27 mouse cellular contexts compared by ENCODE assay signal in genomic region chr11:96498481-96498880, GRCm38 (mm10). TPM values are rescaled to one million over a fixed set of nuclear protein-coding genes. Genes with fewer than 3 reads are reported as not detected.
DNase-seq lines count a peak whose midpoint lies in the region; ATAC-seq and TF ChIP-seq lines count a peak whose summit lies in the region.
"Had no signal": no experiment of that assay in that cellular context is flagged by ENCODE, and none has a peak within 500 bp of the region (broad histone marks: within the 10 kb centered on the region; RNA-seq: fewer than 3 reads in every experiment).

No protein-coding gene starts in this region.

- no peak for TF ChIP-seq CTCF in midbrain, postnatal 0 days (IDR thresholded peaks at IDR 0.05)

- peak; percentile 13 for DNase-seq in intestine, embryonic 14.5 days (ENCODE audit: low spot score)
- peak; percentile 37 for DNase-seq in midbrain, embryonic 14.5 days
- DNase-seq in midbrain, postnatal 0 days (ENCODE audit: low spot score) = no peak
- peak; percentile 19 for DNase-seq in limb, embryonic 10.5 days (ENCODE audit: low spot score)
- no peak for DNase-seq in layer of hippocampus, postnatal 10 days (ENCODE audit: low spot score in 2 of 2)
- DNase-seq: cerebellum, adult 11-12 months; cerebellum, adult 8-10 months; cerebellum, postnatal 10 days; cerebellum, postnatal 36 days; embryo, embryonic 11 days; gastrocnemius, postnatal 25 days; heart, adult 18-20 months; heart, postnatal 10 days; heart, postnatal 36 days had no signal

- no peaks in the 10 kb centered on the region for H3K27me3 ChIP-seq in forebrain, embryonic 12.5 days
- no peaks in the 10 kb centered on the region for H3K27me3 ChIP-seq in forebrain, embryonic 15.5 days
- H3K27me3 ChIP-seq in intestine, embryonic 14.5 days (replicated peaks; ENCODE audit: control insufficient read depth, insufficient read depth, low read length) = no peaks in the 10 kb centered on the region
- 0 out of 2 replicates have a peak, but pooled peaks cover 2% of the 10 kb centered on the region for H3K27me3 ChIP-seq in intestine, embryonic 16.5 days (replicated peaks; ENCODE audit: control insufficient read depth, insufficient read depth, low read length)
- H3K27me3 ChIP-seq in midbrain, embryonic 14.5 days (ENCODE audit: control insufficient read depth, insufficient read depth, low read length) = no peaks in the 10 kb centered on the region; the same call in 1 of the 2 replicates
- H3K27me3 ChIP-seq in midbrain, postnatal 0 days (ENCODE audit: insufficient read depth, low read length) = no peaks in the 10 kb centered on the region
- peaks cover 23% of the 10 kb centered on the region; the same call in 1 of the 2 replicates for H3K27me3 ChIP-seq in limb, embryonic 10.5 days (ENCODE audit: low read depth, poor library complexity, severe bottlenecking)
- H3K27me3 ChIP-seq: hindbrain, embryonic 15.5 days; intestine, embryonic 15.5 days had no signal

- no peak overlapping the region for H3K4me3 ChIP-seq in forebrain, embryonic 12.5 days (replicated peaks)
- no peak overlapping the region for H3K4me3 ChIP-seq in forebrain, embryonic 15.5 days
- no peak overlapping the region for H3K4me3 ChIP-seq in intestine, embryonic 14.5 days (ENCODE audit: low read depth, low read length)
- no peak overlapping the region for H3K4me3 ChIP-seq in intestine, embryonic 16.5 days (ENCODE audit: low read length)
- no peak overlapping the region for H3K4me3 ChIP-seq in midbrain, embryonic 14.5 days (replicated peaks; ENCODE audit: low read depth, low read length)
- H3K4me3 ChIP-seq in midbrain, postnatal 0 days (ENCODE audit: low read depth, low read length) = no peak overlapping the region
- no peak overlapping the region for H3K4me3 ChIP-seq in limb, embryonic 10.5 days
- H3K4me3 ChIP-seq: embryonic facial prominence, embryonic 10.5 days; embryonic facial prominence, embryonic 13.5 days; erythroblast, embryonic 14.5 days; heart, embryonic 12.5 days; heart, embryonic 15.5 days; hindbrain, embryonic 10.5 days; hindbrain, embryonic 15.5 days; intestine, embryonic 15.5 days had no signal

- H3K4me1 ChIP-seq in forebrain, embryonic 12.5 days = peaks cover 18% of the 10 kb centered on the region
- peaks cover 13% of the 10 kb centered on the region for H3K4me1 ChIP-seq in forebrain, embryonic 15.5 days
- no peaks in the 10 kb centered on the region for H3K4me1 ChIP-seq in intestine, embryonic 14.5 days (replicated peaks; ENCODE audit: control insufficient read depth, insufficient read depth, low read length)
- H3K4me1 ChIP-seq in intestine, embryonic 16.5 days (ENCODE audit: control insufficient read depth, insufficient read depth, low read length) = no peaks in the 10 kb centered on the region
- H3K4me1 ChIP-seq in midbrain, embryonic 14.5 days (ENCODE audit: control insufficient read depth, insufficient read depth, low read length) = 0 out of 2 replicates have a peak, but pooled peaks cover 5% of the 10 kb centered on the region
- H3K4me1 ChIP-seq in midbrain, postnatal 0 days (ENCODE audit: insufficient read depth, low read length) = no peaks in the 10 kb centered on the region
- H3K4me1 ChIP-seq in limb, embryonic 10.5 days = no peaks in the 10 kb centered on the region; the same call in 1 of the 2 replicates
- H3K4me1 ChIP-seq: embryonic facial prominence, embryonic 13.5 days; intestine, embryonic 15.5 days had no signal

- no peaks in the 10 kb centered on the region for H3K9me3 ChIP-seq in forebrain, embryonic 12.5 days
- H3K9me3 ChIP-seq in forebrain, embryonic 15.5 days = no peaks in the 10 kb centered on the region
- H3K9me3 ChIP-seq in intestine, embryonic 14.5 days (ENCODE audit: control insufficient read depth, low read length) = no peaks in the 10 kb centered on the region
- H3K9me3 ChIP-seq in intestine, embryonic 16.5 days (ENCODE audit: control insufficient read depth, low read length) = no peaks in the 10 kb centered on the region
- H3K9me3 ChIP-seq in midbrain, embryonic 14.5 days (ENCODE audit: control insufficient read depth, low read length) = no peaks in the 10 kb centered on the region
- H3K9me3 ChIP-seq in midbrain, postnatal 0 days (ENCODE audit: low read length) = no peaks in the 10 kb centered on the region
- H3K9me3 ChIP-seq in limb, embryonic 10.5 days (replicated peaks) = no peaks in the 10 kb centered on the region
- H3K9me3 ChIP-seq: embryonic facial prominence, embryonic 10.5 days; embryonic facial prominence, embryonic 13.5 days; heart, embryonic 12.5 days; heart, embryonic 15.5 days; hindbrain, embryonic 10.5 days; hindbrain, embryonic 15.5 days; intestine, embryonic 15.5 days had no signal

- no peak for ATAC-seq in forebrain, embryonic 12.5 days (ENCODE audit: low FRiP score)
- no peak for ATAC-seq in forebrain, embryonic 15.5 days (replicated peaks)
- ATAC-seq in intestine, embryonic 14.5 days (replicated peaks; ENCODE audit: low FRiP score, low TSS enrichment, low read depth) = no peak
- no peak for ATAC-seq in intestine, embryonic 16.5 days
- no peak for ATAC-seq in midbrain, embryonic 14.5 days (ENCODE audit: low FRiP score, low TSS enrichment)
- no peak for ATAC-seq in midbrain, postnatal 0 days (ENCODE audit: low FRiP score)
- ATAC-seq: CD4-positive, CD25-positive, alpha-beta regulatory T cell, adult 4 months; intestine, embryonic 15.5 days had no signal

- no peak overlapping the region for H3K4me2 ChIP-seq in forebrain, embryonic 12.5 days
- H3K4me2 ChIP-seq in forebrain, embryonic 15.5 days (replicated peaks) = no peak overlapping the region
- H3K4me2 ChIP-seq in intestine, embryonic 14.5 days (ENCODE audit: low read length) = no peak overlapping the region
- no peak overlapping the region for H3K4me2 ChIP-seq in intestine, embryonic 16.5 days (ENCODE audit: low read depth, low read length)
- no peak overlapping the region for H3K4me2 ChIP-seq in midbrain, embryonic 14.5 days (ENCODE audit: low read length)
- H3K4me2 ChIP-seq in midbrain, postnatal 0 days (ENCODE audit: low read depth, low read length, poor library complexity, severe bottlenecking) = no peak overlapping the region
- H3K4me2 ChIP-seq: embryonic facial prominence, embryonic 13.5 days; heart, embryonic 12.5 days; heart, embryonic 15.5 days; hindbrain, embryonic 15.5 days; intestine, embryonic 15.5 days had no signal

- no peak overlapping the region for H3K9ac ChIP-seq in forebrain, embryonic 12.5 days
- H3K9ac ChIP-seq in forebrain, embryonic 15.5 days (replicated peaks) = no peak overlapping the region
- no peak overlapping the region for H3K9ac ChIP-seq in intestine, embryonic 14.5 days (ENCODE audit: low read length)
- H3K9ac ChIP-seq in intestine, embryonic 16.5 days (ENCODE audit: low read depth, low read length) = no peak overlapping the region
- H3K9ac ChIP-seq in midbrain, embryonic 14.5 days (replicated peaks; ENCODE audit: low read length) = no peak overlapping the region
- H3K9ac ChIP-seq in midbrain, postnatal 0 days (replicated peaks; ENCODE audit: low read length, poor library complexity, severe bottlenecking) = no peak overlapping the region
- H3K9ac ChIP-seq: embryonic facial prominence, embryonic 13.5 days; heart, embryonic 12.5 days; heart, embryonic 15.5 days; hindbrain, embryonic 15.5 days; intestine, embryonic 15.5 days had no signal

- H3K36me3 ChIP-seq in forebrain, embryonic 12.5 days (replicated peaks) = no peaks in the 10 kb centered on the region
- H3K36me3 ChIP-seq in forebrain, embryonic 15.5 days = no peaks in the 10 kb centered on the region
- H3K36me3 ChIP-seq in intestine, embryonic 14.5 days (ENCODE audit: control insufficient read depth, insufficient read depth, low read length) = no peaks in the 10 kb centered on the region
- H3K36me3 ChIP-seq in intestine, embryonic 16.5 days (ENCODE audit: control insufficient read depth, insufficient read depth, low read length) = no peaks in the 10 kb centered on the region
- no peaks in the 10 kb centered on the region for H3K36me3 ChIP-seq in midbrain, embryonic 14.5 days (ENCODE audit: control insufficient read depth, insufficient read depth, low read length)
- no peaks in the 10 kb centered on the region for H3K36me3 ChIP-seq in midbrain, postnatal 0 days (ENCODE audit: insufficient read depth, low read length)
- H3K36me3 ChIP-seq in limb, embryonic 10.5 days = no peaks in the 10 kb centered on the region
- H3K36me3 ChIP-seq: embryonic facial prominence, embryonic 10.5 days; embryonic facial prominence, embryonic 13.5 days; heart, embryonic 12.5 days; heart, embryonic 15.5 days; hindbrain, embryonic 10.5 days; hindbrain, embryonic 15.5 days; intestine, embryonic 15.5 days had no signal

- WGBS in forebrain, embryonic 12.5 days = 52% methylated on average over 8 of the region's 8 CpGs
- 51% methylated on average over 8 of the region's 8 CpGs for WGBS in forebrain, embryonic 15.5 days
- WGBS in intestine, embryonic 14.5 days = 77% methylated on average over 8 of the region's 8 CpGs
- WGBS in intestine, embryonic 16.5 days = 66% methylated on average over 8 of the region's 8 CpGs
- WGBS in midbrain, embryonic 14.5 days = 40% methylated on average over 8 of the region's 8 CpGs
- 47% methylated on average over 8 of the region's 8 CpGs for WGBS in midbrain, postnatal 0 days
- WGBS in limb, embryonic 10.5 days = 84% methylated on average over 8 of the region's 8 CpGs

- H3K27ac ChIP-seq in forebrain, embryonic 12.5 days = peak overlapping the region; percentile 27; the same call in 1 of the 2 replicates
- H3K27ac ChIP-seq in forebrain, embryonic 15.5 days (replicated peaks) = no peak overlapping the region
- no peak overlapping the region for H3K27ac ChIP-seq in intestine, embryonic 14.5 days (ENCODE audit: low read depth)
- H3K27ac ChIP-seq in intestine, embryonic 16.5 days (ENCODE audit: low read length) = no peak overlapping the region
- H3K27ac ChIP-seq in midbrain, embryonic 14.5 days (replicated peaks; ENCODE audit: low read depth, low read length) = no peak overlapping the region
- H3K27ac ChIP-seq in midbrain, postnatal 0 days (ENCODE audit: low read depth, low read length) = no peak overlapping the region
- no peak overlapping the region for H3K27ac ChIP-seq in limb, embryonic 10.5 days
- H3K27ac ChIP-seq: embryonic facial prominence, embryonic 10.5 days; embryonic facial prominence, embryonic 13.5 days; heart, embryonic 15.5 days; hindbrain, embryonic 10.5 days; hindbrain, embryonic 15.5 days; intestine, embryonic 15.5 days had no signal

RNA-seq across cellular contexts. Expression of gene Skap1, which starts 34.1 kb away (rescaled TPM):
- 3.2 and 4.1 TPM in 2 replicates for polyA plus RNA-seq in forebrain, embryonic 12.5 days (2016; fragmentation: Nextera tagmentation; extraction: Ambion mirVana)
- polyA plus RNA-seq in forebrain, embryonic 15.5 days (2015; fragmentation: Nextera tagmentation; extraction: Ambion mirVana) = 2.7 and 2.8 TPM in 2 replicates
- polyA plus RNA-seq in intestine, embryonic 14.5 days (2014; fragmentation: Nextera tagmentation; extraction: Ambion mirVana) = 0.87 and 1.7 TPM in 2 replicates
- 0.67 and 0.88 TPM in 2 replicates for polyA plus RNA-seq in intestine, embryonic 16.5 days (2015; fragmentation: Nextera tagmentation; extraction: Ambion mirVana)
- polyA plus RNA-seq in midbrain, embryonic 14.5 days (2014; fragmentation: Nextera tagmentation; extraction: Ambion mirVana) = 2.9 and 3.9 TPM in 2 replicates
- total RNA-seq in midbrain, postnatal 0 days (2014; rRNA removed) = 1.0 and 2.8 TPM in 2 replicates
- 2.0 and 3.2 TPM in 2 replicates for polyA plus RNA-seq in midbrain, postnatal 0 days (2015; fragmentation: Nextera tagmentation; extraction: Ambion mirVana)
- 0.13 TPM in 1 of 2 replicates, not detected in the other for polyA plus RNA-seq in limb, embryonic 10.5 days (2016; fragmentation: Nextera tagmentation; extraction: Ambion mirVana)
- total RNA-seq in layer of hippocampus, postnatal 10 days (2021) = 1 to 10 TPM; 1.4 to 2.0 TPM
- total RNA-seq: MEL had no signal
- polyA plus RNA-seq: erythroblast, embryonic 14.5 days had no signal

Comparison
In these comparisons a context has a peak if more than half of its experiments do, and no peak if none do; other contexts are left out.
1. DNase-seq: peak in intestine, embryonic 14.5 days (single experiment), midbrain, embryonic 14.5 days (single experiment) and limb, embryonic 10.5 days (single experiment); none in midbrain, postnatal 0 days (single experiment) and layer of hippocampus, postnatal 10 days (0 of 2).